Mouse (Mus musculus) bone marrow macrophage, adult 2 months (primary cell): ENCODE results near the gene Ctrl.

Experiments used
- CTCF ChIP-seq: IDR thresholded peaks from 2 replicates; pipeline ENCODE4 v1.5.1; 2012; ENCODE audit warnings: low read depth, mild to moderate bottlenecking, low read length, moderate library complexity
- POLR2A ChIP-seq: IDR thresholded peaks from 2 replicates; pipeline ENCODE4 v1.6.1; 2012; ENCODE audit warnings: mild to moderate bottlenecking, low read depth, low read length, borderline replicate concordance

DNA sequence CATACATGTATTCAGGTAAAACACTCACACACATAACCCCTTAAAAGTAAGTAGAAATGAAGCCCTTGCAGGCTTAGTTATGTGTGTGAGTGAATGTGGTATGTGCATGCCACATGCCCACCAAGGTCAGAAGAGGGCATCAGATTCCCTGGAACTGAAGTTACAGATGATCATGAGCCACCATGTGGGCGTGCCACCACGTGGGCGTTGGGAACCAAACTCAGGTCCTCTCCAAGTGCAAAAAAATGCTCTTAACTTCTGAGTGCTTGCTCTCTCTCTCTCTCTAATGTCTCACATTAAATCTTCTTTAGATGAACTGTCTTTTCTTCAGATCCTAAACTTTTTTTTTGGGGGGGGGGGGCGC lies 4.6 kb upstream of the Ctrl start, which contains the start of gene Psmb10:
- TF ChIP-seq POLR2A = no peak
- no peak for TF ChIP-seq CTCF
